Mouse (Mus musculus) forebrain, embryonic 10.5 days (tissue): ENCODE measurements around the gene Letmd1. TPM values are rescaled to one million over a fixed set of nuclear protein-coding genes. Genes with fewer than 3 reads are reported as not detected.

Experiments
- polyA plus RNA-seq: library from polyadenylated mRNA; unstranded; fragments of >200 nt; fragmentation: Nextera tagmentation; extraction: Ambion mirVana; gene quantifications from 2 replicates; pipeline ENCODE4 v1.2.1, GENCODE M21; 2016

Gene Letmd1
- polyA plus RNA-seq, 1 experiment from 2014 or later, result 39.5 TPM

Other genes with a start within 250 kb of the Letmd1 start
- gene Atf1, start 241.2 kb upstream of the Letmd1 start, polyA plus RNA-seq, result 41.4 and 42.7 TPM in 2 replicates
- not detected in 2 replicates for gene Tmprss12, start 188.2 kb upstream of the Letmd1 start, polyA plus RNA-seq
- gene Mettl7a1, start 164.9 kb upstream of the Letmd1 start, polyA plus RNA-seq, result 3.8 and 3.9 TPM in 2 replicates
- gene Mettl7a3, start 134.1 kb upstream of the Letmd1 start, polyA plus RNA-seq, result not detected in 2 replicates
- not detected in 2 replicates for gene Methig1, start 115.9 kb upstream of the Letmd1 start, polyA plus RNA-seq
- not detected in 2 replicates for gene Mettl7a2, start 115.8 kb upstream of the Letmd1 start, polyA plus RNA-seq
- gene Higd1c, start 104.5 kb upstream of the Letmd1 start, polyA plus RNA-seq, result not detected in 2 replicates
- gene Gm5475, start 46.9 kb upstream of the Letmd1 start, polyA plus RNA-seq, result 0.05 TPM in 1 of 2 replicates, not detected in the other
- 29.2 and 29.4 TPM in 2 replicates for gene Slc11a2, start 44.0 kb upstream of the Letmd1 start, polyA plus RNA-seq
- gene Csrnp2, start 26.5 kb downstream of the Letmd1 start, polyA plus RNA-seq, result 17.0 and 17.2 TPM in 2 replicates
- gene Tfcp2, start 83.0 kb downstream of the Letmd1 start, polyA plus RNA-seq, result 31.4 and 33.4 TPM in 2 replicates
- 3.6 and 4.9 TPM in 2 replicates for gene Pou6f1, start 131.0 kb downstream of the Letmd1 start, polyA plus RNA-seq
- gene Dazap2, start 146.3 kb downstream of the Letmd1 start, polyA plus RNA-seq, result 214 and 224 TPM in 2 replicates
- gene Smagp, start 167.9 kb downstream of the Letmd1 start, polyA plus RNA-seq, result 4.3 and 4.6 TPM in 2 replicates
- gene Bin2, start 200.5 kb downstream of the Letmd1 start, polyA plus RNA-seq, result 3.3 and 3.6 TPM in 2 replicates
- 1.4 and 1.8 TPM in 2 replicates for gene Cela1, start 218.9 kb downstream of the Letmd1 start, polyA plus RNA-seq